Mouse (Mus musculus) erythroblast, embryonic 14.5 days (primary cell): ENCODE data around the gene Gadl1.

Source experiments
- GATA1 ChIP-seq: IDR thresholded peaks from 2 replicates; pipeline ENCODE4 v1.6.1; 2012; ENCODE audit warnings: low read length, inconsistent platforms, mixed read lengths
- TAL1 ChIP-seq: IDR thresholded peaks from 3 replicates; pipeline ENCODE4 v1.6.1; 2012; ENCODE audit warnings: low read length, inconsistent platforms, mixed read lengths

- TF ChIP-seq GATA1 (no peak), TAL1 (no peak)
Measured at GRCm38 (mm10) chr9:116084324-116084931, 175.2 kb downstream of the Gadl1 start.
